Mouse (Mus musculus): ENCODE measurements at regions not wholly inside any gene's neighbourhood (a gene's known extent, or its start where the extent isn't known, plus 50 kb on each side); places are given as distances from the start of the nearest gene placed in this dataset.

DNA sequence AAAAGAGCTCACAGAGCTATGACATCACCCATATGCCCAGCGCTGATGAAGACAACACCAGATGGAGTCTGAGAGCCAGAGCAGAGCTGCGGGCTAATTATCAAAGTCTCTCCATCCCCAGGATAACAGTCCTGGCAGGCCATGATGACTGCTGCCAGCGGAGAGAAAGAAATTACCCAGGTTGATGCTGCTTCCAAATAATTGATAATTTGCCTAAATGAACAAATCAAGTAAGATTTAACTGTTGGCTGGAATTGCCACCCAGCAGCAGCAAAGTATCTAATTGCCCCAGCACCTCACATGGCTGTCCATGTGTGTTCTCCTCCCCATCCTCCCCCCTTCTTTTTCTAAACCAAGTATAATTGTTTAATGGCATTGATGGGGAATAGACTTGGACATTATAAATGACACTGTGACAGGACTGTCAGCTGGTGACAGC lies 301.7 kb upstream of the Camk1g start:
- Histone ChIP-seq H3K4me3 (replicated peaks) (no peak overlapping the region), H3K9ac (no peak overlapping the region), H3K9me3 (replicated peaks) (no peaks in the 10 kb centered on the region), H3K27me3 (no peaks in the 10 kb centered on the region), H3K4me2 (replicated peaks) (no peak overlapping the region), H3K36me3 (no peaks in the 10 kb centered on the region), H3K27ac (replicated peaks) (no peak overlapping the region), H3K4me1 (peaks cover 4% of the 10 kb centered on the region; the same call in 1 of the 2 replicates)
- ATAC-seq (ENCODE audit: insufficient number of reproducible peaks, low FRiP score, low TSS enrichment, low read depth): no peak
- WGBS: 67% methylated on average over 3 of the region's 3 CpGs

DNA sequence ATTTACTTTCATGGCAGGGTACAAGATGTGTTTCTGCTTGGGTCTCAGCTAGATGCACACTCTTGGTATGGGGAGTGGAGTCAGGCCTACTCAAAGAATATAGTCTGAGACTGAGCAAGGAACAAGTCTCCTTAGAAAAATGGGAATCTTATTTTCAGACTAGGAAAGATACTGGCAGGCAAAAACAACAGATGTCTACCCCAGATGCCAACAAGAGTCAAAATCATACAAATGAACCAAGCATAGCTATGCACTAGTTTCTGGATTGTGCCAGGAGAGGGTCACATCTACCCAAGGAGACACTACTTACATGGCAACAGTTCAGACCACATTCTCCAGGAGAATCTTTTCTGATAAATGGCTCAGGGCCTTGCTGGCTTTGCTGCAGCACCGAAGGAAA lies 300.9 kb upstream of the Camk1g start:
- Histone ChIP-seq H3K4me3 (replicated peaks) (no peak overlapping the region), H3K27me3 (no peaks in the 10 kb centered on the region), H3K27ac (replicated peaks) (no peak overlapping the region), H3K36me3 (no peaks in the 10 kb centered on the region), H3K9ac (no peak overlapping the region), H3K9me3 (replicated peaks) (no peaks in the 10 kb centered on the region), H3K4me1 (peaks cover 4% of the 10 kb centered on the region; the same call in 1 of the 2 replicates), H3K4me2 (replicated peaks) (no peak overlapping the region)
- no peak for ATAC-seq (ENCODE audit: insufficient number of reproducible peaks, low FRiP score, low TSS enrichment, low read depth)
- WGBS: 84% methylated on average over 1 of the region's 1 CpGs

DNA sequence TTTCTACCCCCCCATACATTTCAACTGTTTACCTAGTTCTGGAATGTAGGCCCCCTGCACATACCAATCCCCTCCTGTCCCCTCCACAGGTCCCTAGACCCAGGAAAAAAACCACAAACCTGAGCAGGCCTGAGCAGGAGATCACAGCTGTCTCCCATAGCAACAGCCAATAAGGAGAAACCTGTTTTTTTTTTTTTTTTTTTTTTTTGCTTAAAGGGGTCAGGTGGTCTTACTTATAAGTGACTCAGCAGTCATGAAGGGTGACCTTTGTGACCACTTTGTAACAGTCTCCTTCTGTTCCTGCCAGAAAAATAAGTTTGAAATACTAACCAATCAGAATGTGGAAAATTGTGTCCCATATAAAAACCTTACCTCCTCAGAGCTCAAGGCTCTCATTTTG lies 299.9 kb upstream of the Camk1g start:
- no peak for ATAC-seq (ENCODE audit: insufficient number of reproducible peaks, low FRiP score, low TSS enrichment, low read depth)

DNA sequence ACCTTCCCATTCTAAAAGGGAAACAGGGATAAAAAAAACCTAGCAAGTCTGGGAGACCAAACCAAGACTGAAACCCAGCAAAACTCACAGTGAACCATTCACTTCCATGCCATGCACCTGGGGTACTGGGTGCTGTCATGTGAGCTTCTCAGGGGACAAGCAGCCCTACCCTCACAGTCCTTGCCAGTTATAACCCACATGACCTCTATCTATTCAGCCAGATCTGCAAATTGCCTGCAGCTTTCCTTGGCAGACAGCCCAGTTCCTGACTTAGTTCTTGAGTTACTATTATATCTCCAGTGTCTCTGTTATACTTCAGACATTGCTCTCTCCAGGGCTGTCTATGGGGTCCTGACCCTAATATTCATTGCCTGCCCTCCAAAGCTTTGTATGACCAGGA lies 298.7 kb upstream of the Camk1g start:
- no peak for ATAC-seq (ENCODE audit: insufficient number of reproducible peaks, low FRiP score, low TSS enrichment, low read depth)
- Histone ChIP-seq H3K9ac (no peak overlapping the region), H3K27me3 (no peaks in the 10 kb centered on the region), H3K36me3 (no peaks in the 10 kb centered on the region), H3K4me3 (replicated peaks) (no peak overlapping the region), H3K9me3 (replicated peaks) (no peaks in the 10 kb centered on the region), H3K4me2 (replicated peaks) (no peak overlapping the region), H3K4me1 (peaks cover 4% of the 10 kb centered on the region; the same call in 1 of the 2 replicates), H3K27ac (replicated peaks) (no peak overlapping the region)

More for the DNA sequence above, 299.9 kb upstream of the Camk1g start:
- Histone ChIP-seq H3K4me3 (replicated peaks) (no peak overlapping the region), H3K36me3 (no peaks in the 10 kb centered on the region), H3K27me3 (no peaks in the 10 kb centered on the region), H3K4me1 (peaks cover 4% of the 10 kb centered on the region; the same call in 1 of the 2 replicates), H3K9ac (no peak overlapping the region), H3K27ac (replicated peaks) (no peak overlapping the region), H3K9me3 (replicated peaks) (no peaks in the 10 kb centered on the region), H3K4me2 (replicated peaks) (no peak overlapping the region)

DNA sequence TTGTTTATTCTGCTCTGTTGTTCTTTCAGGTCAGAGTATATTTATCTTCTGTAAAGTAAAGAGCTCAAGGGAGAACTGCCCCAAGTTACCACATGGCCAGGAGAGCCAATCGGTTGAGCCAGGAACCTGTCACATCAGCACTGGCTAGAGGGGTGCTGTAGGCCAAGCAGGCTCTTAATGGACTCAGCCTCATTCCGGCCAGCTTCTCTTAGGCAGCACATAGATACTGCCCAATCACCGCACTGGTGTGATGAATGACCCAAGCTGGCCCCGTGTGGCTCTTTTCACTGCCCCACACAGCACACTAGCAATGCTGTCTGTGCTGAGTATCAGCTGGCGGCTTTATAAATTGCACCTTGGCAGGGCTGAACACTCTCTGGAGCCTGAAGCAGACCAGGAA lies 295.8 kb upstream of the Camk1g start:
- H3K4me1 ChIP-seq: no peaks in the 10 kb centered on the region
- WGBS: 69% methylated on average over 5 of the region's 5 CpGs
- no peak for ATAC-seq (ENCODE audit: insufficient number of reproducible peaks, low FRiP score, low TSS enrichment, low read depth)
- no peak overlapping the region for H3K4me3 ChIP-seq (replicated peaks)
- H3K9me3 ChIP-seq (replicated peaks): no peaks in the 10 kb centered on the region
- no peaks in the 10 kb centered on the region for H3K27me3 ChIP-seq
- no peaks in the 10 kb centered on the region for H3K36me3 ChIP-seq
- no peak overlapping the region for H3K27ac ChIP-seq (replicated peaks)
- H3K4me2 ChIP-seq (replicated peaks): no peak overlapping the region
- H3K9ac ChIP-seq: no peak overlapping the region

DNA sequence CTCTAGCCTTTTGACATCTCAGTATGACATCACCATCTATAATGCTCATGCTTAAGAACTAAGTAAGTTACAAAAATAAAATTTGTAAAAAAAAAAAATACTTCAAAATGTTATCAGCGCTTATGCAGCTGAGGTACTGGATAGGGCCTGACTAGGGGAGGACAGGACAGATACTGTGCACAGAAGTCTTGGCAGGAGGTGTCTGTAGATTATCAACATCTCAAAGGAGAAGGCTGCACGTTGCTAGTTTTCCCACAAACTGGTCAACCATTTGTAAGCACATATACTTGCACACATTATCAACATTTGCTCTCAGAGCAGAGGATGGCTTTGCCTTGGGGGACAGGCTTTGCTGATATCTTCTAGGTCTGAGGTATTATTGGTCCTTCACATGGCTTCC lies 294.5 kb upstream of the Camk1g start:
- ATAC-seq (ENCODE audit: insufficient number of reproducible peaks, low FRiP score, low TSS enrichment, low read depth): no peak
- no peaks in the 10 kb centered on the region for H3K4me1 ChIP-seq
- WGBS: 87% methylated on average over 2 of the region's 2 CpGs
- no peak overlapping the region for H3K4me2 ChIP-seq (replicated peaks)
- H3K4me3 ChIP-seq (replicated peaks): no peak overlapping the region
- no peak overlapping the region for H3K27ac ChIP-seq (replicated peaks)
- no peaks in the 10 kb centered on the region for H3K9me3 ChIP-seq (replicated peaks)
- no peaks in the 10 kb centered on the region for H3K27me3 ChIP-seq
- H3K9ac ChIP-seq: no peak overlapping the region
- no peaks in the 10 kb centered on the region for H3K36me3 ChIP-seq

DNA sequence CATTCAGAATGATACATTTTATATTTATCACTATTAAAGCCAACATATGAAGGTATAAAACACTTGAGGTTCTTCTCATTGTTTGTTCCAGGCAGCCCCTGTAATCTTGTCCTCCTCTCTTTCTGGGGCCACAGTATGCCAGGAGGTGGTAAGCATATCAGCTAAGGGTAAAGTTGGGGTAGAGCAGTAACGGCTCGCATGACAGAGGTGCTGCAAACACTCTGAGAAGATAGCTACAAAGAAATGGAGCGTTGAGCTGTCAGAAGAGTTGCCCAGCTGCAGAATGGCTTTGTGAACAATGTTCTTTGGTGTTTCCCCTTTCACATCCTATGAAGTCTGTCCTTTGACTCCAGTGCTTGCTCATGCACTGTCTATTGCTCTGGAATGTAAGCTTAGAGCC lies 293.5 kb upstream of the Camk1g start:
- H3K4me2 ChIP-seq (replicated peaks): no peak overlapping the region
- 86% methylated on average over 3 of the region's 3 CpGs for WGBS
- no peaks in the 10 kb centered on the region for H3K4me1 ChIP-seq
- no peaks in the 10 kb centered on the region for H3K27me3 ChIP-seq
- no peak overlapping the region for H3K4me3 ChIP-seq (replicated peaks)
- no peaks in the 10 kb centered on the region for H3K9me3 ChIP-seq (replicated peaks)
- no peak overlapping the region for H3K9ac ChIP-seq
- no peak overlapping the region for H3K27ac ChIP-seq (replicated peaks)
- H3K36me3 ChIP-seq: no peaks in the 10 kb centered on the region
- no peak for ATAC-seq (ENCODE audit: insufficient number of reproducible peaks, low FRiP score, low TSS enrichment, low read depth)

DNA sequence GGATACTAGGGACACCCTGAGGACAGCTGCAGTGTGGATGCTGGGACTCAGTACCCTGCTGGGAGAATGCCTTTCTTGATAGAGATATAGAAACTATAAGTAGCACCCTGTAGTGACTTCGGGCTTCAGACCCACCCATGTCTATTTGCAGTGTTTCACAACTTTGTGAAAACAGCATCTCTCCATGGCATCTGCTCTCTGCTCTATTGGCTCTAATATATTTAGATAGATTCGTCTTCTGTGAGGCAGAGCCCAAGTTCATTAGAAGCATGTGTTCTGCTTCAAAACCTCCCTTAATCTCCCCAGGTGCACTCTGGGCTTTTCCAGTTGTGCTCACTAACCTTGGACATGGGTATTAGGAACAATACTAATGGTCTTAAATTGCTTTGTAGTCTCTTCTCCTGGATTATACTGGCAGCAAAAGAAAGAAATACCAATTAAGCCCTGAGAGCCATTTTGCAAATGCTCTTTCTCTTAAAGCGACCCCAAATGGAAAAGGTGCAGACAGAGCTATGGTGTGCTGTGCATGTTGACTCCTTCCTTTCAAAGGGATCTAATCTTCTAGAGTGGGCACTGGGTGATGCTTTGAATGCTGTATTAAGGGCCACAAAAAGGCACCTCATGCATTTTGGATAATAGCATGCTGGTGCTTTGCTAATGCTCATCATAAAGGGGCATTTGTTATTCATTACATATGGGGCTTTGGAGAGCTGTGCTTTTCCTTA lies 292.2 kb upstream of the Camk1g start:
- Histone ChIP-seq H3K4me2 (replicated peaks) (no peak overlapping the region), H3K4me3 (replicated peaks) (no peak overlapping the region), H3K9me3 (replicated peaks) (no peaks in the 10 kb centered on the region), H3K27ac (replicated peaks) (no peak overlapping the region), H3K36me3 (no peaks in the 10 kb centered on the region), H3K4me1 (no peaks in the 10 kb centered on the region), H3K27me3 (no peaks in the 10 kb centered on the region), H3K9ac (no peak overlapping the region)
- 48% methylated on average over 3 of the region's 3 CpGs for WGBS
- no peak for ATAC-seq (ENCODE audit: insufficient number of reproducible peaks, low FRiP score, low TSS enrichment, low read depth)

DNA sequence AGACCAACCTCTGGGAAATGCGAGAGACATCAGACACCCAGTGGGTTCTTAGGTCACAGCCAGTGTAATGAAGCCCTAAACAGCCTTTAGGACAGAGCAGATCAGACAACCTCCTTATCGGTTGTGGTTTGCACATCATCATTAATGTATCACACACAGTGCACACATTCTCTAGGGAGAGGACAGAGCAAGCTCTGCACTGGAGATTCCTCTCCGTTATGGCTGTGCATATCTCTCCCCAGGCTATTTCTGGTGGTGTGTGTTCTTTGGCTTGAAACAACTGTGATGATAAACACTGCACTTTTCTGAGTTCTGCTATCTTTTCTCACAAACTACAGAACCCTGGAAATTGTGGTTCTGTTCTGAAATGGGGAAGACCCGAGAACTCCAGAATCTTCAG lies 291.3 kb upstream of the Camk1g start:
- 65% methylated on average over 4 of the region's 4 CpGs for WGBS
- Histone ChIP-seq H3K36me3 (no peaks in the 10 kb centered on the region), H3K4me2 (replicated peaks) (no peak overlapping the region), H3K4me1 (no peaks in the 10 kb centered on the region), H3K27ac (replicated peaks) (no peak overlapping the region), H3K4me3 (replicated peaks) (no peak overlapping the region), H3K27me3 (no peaks in the 10 kb centered on the region), H3K9ac (no peak overlapping the region), H3K9me3 (replicated peaks) (no peaks in the 10 kb centered on the region)
- ATAC-seq (ENCODE audit: insufficient number of reproducible peaks, low FRiP score, low TSS enrichment, low read depth): no peak

DNA sequence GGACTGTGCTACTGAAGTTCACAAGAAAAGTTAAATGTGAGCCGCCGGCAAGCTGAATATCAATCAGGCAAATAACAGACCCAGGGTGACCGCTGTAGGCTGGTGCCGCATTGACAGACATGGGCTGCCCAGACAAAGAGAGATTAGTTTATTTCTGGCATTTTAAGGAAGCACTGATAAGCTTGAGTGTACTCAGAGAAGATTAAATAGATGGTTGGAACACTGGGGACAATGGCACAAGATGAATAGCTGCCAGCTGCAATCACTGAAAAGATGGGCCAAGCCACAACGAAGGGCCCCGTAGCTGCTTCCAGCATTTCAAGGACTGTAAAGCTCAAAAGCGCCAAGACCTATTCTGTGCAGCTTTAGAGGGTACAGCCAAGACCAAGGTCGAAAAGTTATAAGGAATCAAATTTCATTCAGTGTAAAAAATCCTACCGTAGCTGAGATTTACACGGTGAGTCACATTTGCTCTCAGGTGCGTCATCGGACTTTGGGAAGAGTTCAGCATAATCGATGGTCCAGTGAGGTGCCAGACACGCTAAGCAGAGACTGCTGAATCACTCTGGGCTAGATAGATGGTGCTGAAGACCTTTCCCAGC lies 285.1 kb upstream of the Camk1g start:
- no peaks in the 10 kb centered on the region for H3K9me3 ChIP-seq (replicated peaks)
- 69% methylated on average over 14 of the region's 14 CpGs for WGBS
- H3K9ac ChIP-seq: no peak overlapping the region
- ATAC-seq (ENCODE audit: insufficient number of reproducible peaks, low FRiP score, low TSS enrichment, low read depth): no peak
- H3K4me3 ChIP-seq (replicated peaks): no peak overlapping the region
- no peaks in the 10 kb centered on the region for H3K36me3 ChIP-seq
- H3K27ac ChIP-seq (replicated peaks): no peak overlapping the region
- H3K27me3 ChIP-seq: no peaks in the 10 kb centered on the region
- no peaks in the 10 kb centered on the region for H3K4me1 ChIP-seq
- H3K4me2 ChIP-seq (replicated peaks): no peak overlapping the region

DNA sequence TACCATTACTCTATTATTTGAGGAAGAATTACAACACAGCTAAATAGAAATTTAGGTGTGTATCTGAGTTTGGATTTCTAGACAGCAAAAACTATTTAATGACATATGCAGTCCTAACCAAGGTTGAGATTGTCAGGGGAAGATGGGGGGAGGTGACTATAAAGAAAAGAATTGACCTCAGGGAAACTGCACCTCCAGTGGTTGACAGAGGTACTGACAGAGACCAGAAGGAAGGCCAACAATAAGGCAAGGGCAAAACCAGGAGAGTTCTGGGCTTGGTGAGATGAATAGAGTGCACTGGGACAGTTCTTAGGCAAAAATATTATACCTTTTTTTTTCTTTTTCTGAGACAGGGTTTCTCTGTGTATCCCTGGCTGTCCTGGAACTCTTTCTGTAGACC lies 280.2 kb upstream of the Camk1g start:
- no peaks in the 10 kb centered on the region for H3K27me3 ChIP-seq
- H3K9me3 ChIP-seq (replicated peaks): no peaks in the 10 kb centered on the region
- no peak overlapping the region for H3K27ac ChIP-seq (replicated peaks)
- no peak for ATAC-seq (ENCODE audit: insufficient number of reproducible peaks, low FRiP score, low TSS enrichment, low read depth)
- H3K4me2 ChIP-seq (replicated peaks): no peak overlapping the region
- no peak overlapping the region for H3K9ac ChIP-seq
- no peak overlapping the region for H3K4me3 ChIP-seq (replicated peaks)
- H3K4me1 ChIP-seq: no peaks in the 10 kb centered on the region
- H3K36me3 ChIP-seq: no peaks in the 10 kb centered on the region

DNA sequence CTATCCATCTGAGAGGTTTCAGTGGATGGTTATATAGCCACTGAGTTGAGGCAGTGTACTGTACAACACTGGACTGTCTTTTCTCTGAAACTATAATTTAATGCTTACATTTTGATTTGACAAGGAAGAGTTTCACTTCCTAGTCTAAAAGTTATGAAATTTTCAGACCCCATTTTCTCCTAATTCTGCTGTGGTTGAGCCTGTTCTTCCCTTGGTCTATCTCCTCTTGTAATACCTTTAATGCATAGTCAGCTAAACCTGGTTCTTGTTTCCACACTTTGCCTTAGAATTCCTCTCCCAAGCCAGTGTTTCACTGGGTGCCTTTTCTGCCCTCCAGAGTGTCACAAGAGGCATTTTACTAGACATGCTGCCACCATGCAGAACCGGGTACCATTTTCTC lies 279.3 kb upstream of the Camk1g start:
- no peaks in the 10 kb centered on the region for H3K4me1 ChIP-seq
- H3K36me3 ChIP-seq: no peaks in the 10 kb centered on the region
- H3K4me2 ChIP-seq (replicated peaks): no peak overlapping the region
- H3K27me3 ChIP-seq: no peaks in the 10 kb centered on the region
- no peak overlapping the region for H3K9ac ChIP-seq
- H3K4me3 ChIP-seq (replicated peaks): no peak overlapping the region
- H3K27ac ChIP-seq (replicated peaks): no peak overlapping the region
- 87% methylated on average over 1 of the region's 1 CpGs for WGBS
- no peaks in the 10 kb centered on the region for H3K9me3 ChIP-seq (replicated peaks)
- ATAC-seq (ENCODE audit: insufficient number of reproducible peaks, low FRiP score, low TSS enrichment, low read depth): no peak
